Mouse (Mus musculus) neutrophil, adult 5-6 weeks (primary cell): ENCODE results near the gene Kcnq5. TPM values are rescaled to one million over a fixed set of nuclear protein-coding genes. Genes with fewer than 3 reads are reported as not detected.
"Not testable (repeated sequence)": the region's sequence is repeated elsewhere in the genome, so short reads cannot be mapped to it uniquely, and the experiment has no call there.

Source experiments
- ATAC-seq: fragments of 151-379, 151-347 bp; 2 replicates; pipeline ENCODE4 v1.8.0; 2017; ENCODE audit warnings: mild to moderate bottlenecking, moderate TSS enrichment; ENCODE audit not compliant: insufficient number of reproducible peaks, poor library complexity, low FRiP score, severe bottlenecking; ENCODE audit errors: extremely low read depth
- total RNA-seq: library from RNA; stranded (forward); fragments of 200-1000 nt; gene quantifications from 2 replicates; pipeline ENCODE4 v1.2.3, GENCODE M21; 2017

Kcnq5 gene
- total RNA-seq, 1 experiment from 2014 or later, result 5.8 TPM

DNA sequence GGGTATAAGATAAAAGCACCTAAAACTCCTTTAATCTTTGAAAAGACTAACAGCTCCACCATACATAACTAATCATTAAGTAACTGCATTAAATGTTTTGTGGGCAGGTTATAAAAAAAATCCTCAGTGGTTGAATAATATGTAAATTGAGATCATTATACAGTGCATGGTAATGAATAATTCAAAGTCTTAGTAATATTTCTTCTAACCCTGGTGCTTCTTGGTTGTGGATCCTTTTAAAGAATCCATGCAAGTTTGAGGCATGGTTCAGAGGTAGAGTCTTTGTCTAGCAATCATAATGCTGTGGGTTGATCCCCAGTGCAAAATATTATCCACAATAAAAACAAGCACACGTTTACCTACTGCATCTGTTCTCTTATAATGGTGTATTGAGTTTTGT, 272.8 kb downstream of the Kcnq5 start:
- no peak for ATAC-seq

DNA sequence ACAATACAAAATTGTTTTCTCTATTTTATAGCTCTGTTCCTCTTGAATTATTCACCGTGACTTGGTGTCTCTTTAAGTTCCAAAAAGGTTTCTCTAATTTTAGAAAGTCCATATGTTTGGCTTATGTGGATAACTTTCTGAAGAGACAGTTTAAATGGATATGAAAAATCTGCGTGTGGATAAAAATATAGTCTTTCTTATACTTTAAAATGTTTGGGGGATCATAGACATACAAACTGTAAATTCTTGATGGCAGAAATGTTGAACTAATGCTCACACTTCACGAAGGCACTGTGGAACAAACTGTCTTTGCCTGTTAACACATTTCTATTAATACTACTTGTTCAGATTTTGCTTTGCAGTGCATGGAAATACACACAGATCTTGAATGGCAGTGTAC, 277.3 kb downstream of the Kcnq5 start:
- ATAC-seq, result no peak

DNA sequence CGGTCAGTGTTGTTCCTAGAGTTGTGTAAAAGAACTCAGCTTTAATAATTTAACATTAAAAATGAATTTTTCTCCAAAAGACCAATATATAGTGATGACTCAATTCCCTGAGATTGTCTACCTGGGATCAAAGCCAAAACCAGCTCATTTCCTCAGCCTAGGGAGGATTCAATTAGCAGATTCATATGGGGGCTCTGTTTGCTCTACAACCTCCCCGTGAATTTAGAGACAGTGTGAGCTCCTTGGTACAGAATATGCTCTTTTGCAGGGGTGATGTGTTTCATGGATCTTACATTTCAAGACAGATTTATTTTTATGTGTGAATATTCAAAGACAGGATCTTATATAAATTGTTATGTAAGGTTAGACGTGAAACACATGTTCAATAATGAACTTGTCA, 284.9 kb downstream of the Kcnq5 start:
- ATAC-seq, result no peak

DNA sequence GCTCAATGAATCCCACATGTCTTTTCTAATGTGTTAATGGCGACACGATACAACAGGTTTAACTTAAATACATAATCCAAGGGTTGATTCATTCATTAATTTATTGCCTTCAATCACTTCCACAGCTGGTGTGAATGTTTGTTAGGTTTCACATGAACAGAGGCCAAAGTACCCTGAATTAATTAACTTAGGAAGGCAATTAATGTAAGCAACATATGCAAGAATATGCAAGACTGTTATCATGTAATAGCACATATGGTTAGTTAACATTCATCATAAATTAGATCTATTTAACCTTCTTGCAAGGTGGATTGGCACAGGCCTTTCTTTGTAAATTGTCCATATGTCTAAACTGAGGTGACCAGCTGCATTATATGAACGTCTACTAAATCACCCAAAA, 300.9 kb downstream of the Kcnq5 start:
- no peak for ATAC-seq

DNA sequence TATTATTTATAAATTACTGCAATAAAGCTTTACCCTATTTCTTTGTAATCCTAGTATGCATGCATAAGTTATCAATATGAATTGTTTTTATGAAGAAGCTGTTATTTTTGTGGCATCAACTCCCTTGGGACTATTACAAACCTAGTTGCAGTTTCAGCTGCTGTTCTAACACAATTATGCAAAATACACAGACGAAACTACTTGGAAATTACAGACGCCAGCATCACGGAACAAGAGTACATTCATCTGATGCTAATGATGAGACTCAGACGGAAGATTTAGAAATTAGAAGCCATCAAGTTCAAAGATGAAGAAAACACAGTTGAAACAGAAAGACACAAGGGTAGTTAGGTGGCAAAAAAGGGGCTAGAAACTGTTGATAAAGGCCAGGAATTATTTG, 310.9 kb downstream of the Kcnq5 start:
- no peak for ATAC-seq

DNA sequence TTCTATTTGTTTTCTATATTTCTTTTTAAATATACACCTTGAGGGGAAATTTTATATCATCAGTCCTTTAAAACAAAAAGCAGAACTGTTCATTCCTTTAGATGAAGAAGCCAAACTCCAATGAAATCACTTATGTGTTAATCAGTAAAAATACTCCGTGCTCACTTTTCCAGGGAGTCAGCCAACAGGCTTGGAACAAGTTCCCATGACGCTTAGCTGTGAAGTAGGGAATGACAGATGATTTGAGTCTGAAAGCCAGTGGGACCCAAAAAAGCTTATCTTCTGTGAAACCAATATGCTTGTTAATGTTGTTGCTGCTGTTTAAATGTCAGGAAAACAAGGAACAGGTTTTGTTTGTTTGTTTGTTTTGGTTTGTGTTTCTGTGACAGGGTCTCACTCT, 326.3 kb downstream of the Kcnq5 start:
- no peak for ATAC-seq

DNA sequence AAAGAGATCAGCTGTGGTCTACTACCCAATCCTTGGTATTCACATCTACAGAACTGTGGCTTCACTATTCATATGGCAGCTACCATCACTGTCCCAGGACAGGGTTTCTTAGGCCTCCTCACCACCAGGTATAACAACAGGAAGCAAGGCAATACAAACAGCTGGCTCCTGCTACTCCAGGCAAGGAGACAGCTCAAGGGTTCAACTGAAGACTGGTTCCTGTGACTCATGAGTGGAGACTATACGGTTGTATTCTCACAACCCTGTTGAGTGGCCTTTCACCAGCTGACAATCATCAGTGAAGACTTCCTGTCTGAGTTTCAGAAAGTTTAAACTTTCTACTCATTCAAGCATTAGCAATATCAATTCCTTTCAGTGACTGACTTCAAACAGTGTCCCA, 327.7 kb downstream of the Kcnq5 start:
- ATAC-seq, result no peak

DNA sequence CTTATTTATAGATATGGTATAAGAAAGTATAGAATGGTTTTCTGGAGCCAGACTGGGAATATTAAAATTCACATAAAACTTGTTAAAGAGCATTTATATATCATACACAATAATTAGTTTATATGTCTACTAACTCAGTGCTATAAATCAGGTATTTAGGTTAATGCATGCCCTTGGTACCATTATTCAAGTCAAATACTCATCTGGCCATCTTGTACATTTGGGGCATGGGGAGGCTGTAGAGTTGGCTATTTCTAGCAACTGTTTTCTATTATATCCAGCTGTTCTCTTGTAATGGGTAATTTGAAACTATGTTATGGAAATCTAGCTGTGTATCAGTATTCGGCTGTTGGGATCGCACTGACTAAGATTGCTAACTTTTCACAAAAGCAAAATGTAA, 339.3 kb downstream of the Kcnq5 start:
- ATAC-seq, result no peak

DNA sequence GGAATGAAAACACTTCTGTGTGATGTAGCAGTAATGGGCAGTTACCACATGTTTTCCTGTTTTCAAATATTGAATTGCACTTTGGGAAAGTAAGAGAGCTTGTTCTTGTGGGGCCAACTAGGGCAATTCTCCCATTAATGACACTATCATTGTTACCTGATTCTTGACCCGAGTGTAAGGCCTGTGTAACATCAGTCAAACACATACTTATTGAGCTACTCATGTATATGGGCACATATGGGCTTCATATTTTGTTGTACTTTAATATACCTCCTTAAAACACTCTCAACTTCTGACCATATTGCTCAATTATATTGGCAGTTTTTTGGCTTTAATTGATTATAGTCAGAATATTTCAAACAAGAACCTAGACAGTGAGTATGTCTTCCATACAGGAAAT, 339.7 kb downstream of the Kcnq5 start:
- ATAC-seq, result no peak

DNA sequence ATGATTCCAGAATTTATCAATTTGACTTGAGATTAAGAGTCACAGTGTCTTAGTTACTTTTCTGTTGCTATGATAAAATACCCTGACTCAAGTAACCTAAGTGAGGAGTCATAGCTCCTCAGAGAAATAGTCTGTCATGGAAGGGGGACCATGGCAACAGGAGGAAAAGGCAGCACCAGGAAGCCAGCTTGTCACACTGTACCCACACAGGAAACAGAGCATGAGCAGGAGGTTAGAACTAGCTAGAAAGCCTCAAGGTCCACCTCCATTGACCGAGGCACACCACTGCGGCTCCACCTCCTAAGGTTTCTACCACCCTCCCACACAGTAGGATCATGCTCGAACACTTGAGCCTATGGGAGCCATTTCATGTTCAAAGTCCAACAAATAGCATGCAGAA, 343.0 kb downstream of the Kcnq5 start:
- no peak for ATAC-seq

DNA sequence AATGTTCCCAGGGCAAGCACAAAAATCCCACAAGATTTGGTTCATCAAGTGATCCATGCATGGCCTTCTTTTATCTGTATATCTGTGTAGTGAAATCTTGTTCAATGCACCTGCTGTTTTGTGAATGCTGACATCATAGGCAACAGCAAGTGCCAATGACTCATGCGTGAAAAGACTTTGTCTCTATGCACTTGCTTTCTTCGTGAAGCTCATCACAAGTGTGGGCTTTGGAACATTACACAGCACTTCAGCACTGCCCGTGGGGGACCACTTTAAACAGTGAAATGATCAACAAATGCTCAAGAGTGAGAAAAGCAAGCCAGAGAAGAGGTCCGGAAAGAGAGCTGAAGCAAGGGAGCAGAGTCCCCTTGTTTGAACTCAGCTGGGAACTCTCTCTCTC, 345.1 kb downstream of the Kcnq5 start:
- ATAC-seq, result no peak

DNA sequence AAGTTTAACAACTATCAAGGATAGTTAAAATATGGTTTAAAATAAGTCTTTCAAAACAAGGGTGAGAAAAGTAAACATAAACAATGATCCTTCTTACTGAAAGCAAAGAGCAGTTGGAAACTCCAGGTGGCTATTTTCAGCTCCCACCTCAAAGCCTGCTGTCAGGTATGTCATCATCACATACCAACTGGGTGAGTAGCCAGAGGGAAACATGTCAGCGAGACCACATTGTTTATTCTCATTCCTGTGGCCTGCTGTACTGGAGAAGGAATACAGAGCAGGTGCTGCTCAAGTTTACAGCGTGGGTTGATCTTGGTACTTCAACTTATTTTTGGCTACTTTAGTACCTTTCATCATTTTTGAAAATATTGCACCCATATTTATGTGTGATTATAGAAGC, 347.8 kb downstream of the Kcnq5 start:
- ATAC-seq, result no peak

DNA sequence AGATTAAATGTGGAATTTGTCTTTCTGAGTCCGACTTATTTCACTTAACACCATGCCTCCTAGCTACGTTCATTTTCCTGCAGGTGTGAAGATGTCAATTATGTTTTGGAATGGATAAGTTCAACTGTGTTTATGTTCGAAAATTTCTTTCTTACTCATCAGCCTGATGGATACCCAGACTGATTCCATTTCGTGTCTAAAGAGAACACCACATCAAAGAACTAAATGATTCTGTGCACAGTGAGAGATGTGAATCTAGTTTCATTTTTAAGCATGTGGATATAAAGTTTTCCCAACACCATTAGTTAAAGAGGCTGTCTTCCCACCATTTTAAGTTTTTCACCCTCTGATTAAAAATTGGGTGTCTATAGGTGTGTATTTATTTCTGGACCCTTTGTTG, 357.7 kb downstream of the Kcnq5 start:
- ATAC-seq, result no peak

DNA sequence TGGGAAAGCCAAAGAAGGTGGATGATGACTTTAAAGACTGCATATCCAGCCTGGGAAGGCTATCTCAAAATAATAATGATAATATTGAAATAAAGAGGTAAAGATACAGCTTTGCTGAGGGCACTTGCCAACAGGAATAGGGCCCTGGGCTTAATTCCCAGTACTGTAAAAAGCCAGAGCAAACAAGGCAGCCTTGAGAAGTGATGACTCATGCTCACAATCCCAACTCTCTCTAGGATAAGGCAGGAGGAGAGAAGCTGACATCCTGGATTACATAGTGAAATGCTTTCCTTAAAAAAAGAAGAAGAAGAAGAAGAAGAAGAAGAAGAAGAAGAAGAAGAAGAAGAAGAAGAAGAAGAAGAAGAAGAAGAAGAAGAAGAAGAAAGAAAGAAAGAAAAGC, 359.2 kb downstream of the Kcnq5 start:
- no peak for ATAC-seq

DNA sequence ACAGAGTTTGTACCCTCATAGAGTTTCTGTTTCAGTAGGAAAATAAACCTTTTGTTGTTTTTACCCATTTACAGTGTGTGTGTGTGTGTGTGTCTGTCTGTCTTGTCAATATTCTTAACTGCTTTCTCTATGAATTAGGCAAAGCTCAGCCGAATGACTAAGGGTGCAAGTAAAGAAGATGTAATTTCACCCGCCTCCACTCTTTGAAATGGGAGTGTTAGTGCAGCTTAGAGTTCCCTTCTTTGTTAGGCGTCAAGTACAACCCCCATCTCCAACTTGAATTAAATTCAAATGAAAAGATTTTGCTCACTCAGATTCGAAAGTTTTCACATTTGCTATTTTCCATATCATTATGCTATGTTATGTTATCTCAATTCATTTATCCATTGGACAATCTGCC, 361.1 kb downstream of the Kcnq5 start:
- ATAC-seq, result no peak

DNA sequence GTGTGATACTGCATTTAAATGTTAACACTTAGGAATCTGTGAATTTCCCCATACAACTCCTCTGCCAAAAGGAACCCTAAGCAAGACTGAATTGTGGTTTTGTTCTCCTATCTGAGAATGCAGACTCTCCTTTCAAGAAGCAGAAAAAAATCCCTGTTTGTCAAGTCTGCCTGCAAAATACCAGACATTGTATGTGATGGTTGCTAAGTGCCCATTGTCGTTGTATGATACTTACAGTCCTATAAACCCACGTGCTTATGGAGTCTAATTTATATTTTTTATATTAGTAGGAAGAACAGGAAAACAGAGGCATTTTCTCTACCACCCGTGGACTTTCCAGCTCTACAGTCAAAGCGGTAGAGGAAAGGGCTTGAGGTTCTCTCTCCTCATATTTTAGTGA, 367.9 kb downstream of the Kcnq5 start:
- no peak for ATAC-seq

DNA sequence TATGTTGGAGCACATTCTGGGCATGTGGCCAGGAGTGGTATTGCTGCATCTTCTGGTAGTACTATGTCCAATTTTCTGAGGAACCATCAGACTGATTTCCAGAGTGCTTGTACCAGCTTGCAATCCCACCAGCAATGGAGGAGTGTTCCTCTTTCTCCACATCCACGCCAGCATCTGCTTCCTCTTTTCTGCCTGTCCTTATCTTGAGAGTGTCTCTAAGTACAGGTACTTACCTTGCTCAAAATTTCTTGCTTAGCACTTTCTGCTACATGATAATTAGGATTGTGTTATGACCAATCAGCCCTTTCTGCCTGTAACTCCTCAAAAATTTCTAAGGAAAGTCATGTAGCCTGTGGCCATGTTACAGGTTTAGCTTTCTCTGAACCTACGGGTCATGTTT, 394.3 kb downstream of the Kcnq5 start:
- not testable (repeated sequence) for ATAC-seq

DNA sequence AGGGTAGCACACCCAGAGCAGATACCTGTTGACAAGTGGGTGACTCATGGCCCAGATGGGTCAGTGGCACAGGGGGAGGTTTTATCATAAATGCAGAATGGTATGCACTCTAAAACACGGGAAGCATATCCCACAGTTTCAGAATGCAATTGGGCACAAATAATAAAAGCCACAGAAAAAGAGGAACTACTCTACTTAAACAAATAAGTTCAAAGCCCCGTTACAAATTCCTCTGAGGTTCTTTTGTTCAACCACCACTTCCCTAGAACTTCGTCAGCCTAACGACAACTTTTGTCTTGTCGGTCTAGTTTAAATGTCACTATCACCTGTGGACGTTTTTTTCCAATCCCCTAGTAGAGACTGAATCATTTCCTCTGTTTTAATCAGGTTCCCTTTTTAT, 407.1 kb downstream of the Kcnq5 start:
- no peak for ATAC-seq

DNA sequence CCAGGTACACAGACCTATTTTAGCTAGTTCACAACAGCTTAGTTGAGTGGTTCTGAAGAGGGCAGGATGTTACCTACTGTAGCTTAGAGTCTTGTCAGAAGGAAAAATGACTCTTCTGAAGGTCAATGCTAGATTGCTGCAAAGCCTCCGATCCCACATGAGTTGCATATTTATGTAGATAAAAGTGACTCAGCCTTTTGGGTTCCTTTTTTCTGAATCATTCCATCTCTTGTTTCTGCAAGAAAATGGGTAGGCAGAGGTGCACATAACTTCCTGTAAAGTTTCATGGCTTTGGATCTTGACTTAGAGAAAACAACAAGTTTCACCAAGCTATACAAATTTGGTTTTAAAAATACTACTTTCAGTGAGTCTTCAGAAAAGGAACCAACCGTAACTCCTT, 409.0 kb downstream of the Kcnq5 start:
- no peak for ATAC-seq

DNA sequence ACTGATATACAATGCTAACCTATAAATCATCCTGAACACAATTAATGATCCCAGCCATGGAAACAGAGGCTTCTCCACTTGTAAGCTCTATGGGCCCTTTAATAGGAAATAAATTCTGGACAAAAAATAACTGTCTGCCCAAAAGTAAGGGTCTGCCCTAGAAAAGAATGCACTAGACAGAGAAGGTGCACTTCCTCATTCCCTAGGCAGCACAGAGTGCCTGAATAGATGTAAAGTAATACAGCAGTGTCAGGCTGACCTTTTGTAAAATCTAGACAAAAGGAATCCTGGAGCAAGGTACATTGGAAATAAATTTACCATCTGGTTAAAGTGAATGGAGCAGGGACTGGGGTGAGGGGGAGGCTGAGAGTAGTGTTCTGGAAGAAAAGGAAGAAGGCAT, 417.8 kb downstream of the Kcnq5 start:
- ATAC-seq, result no peak

DNA sequence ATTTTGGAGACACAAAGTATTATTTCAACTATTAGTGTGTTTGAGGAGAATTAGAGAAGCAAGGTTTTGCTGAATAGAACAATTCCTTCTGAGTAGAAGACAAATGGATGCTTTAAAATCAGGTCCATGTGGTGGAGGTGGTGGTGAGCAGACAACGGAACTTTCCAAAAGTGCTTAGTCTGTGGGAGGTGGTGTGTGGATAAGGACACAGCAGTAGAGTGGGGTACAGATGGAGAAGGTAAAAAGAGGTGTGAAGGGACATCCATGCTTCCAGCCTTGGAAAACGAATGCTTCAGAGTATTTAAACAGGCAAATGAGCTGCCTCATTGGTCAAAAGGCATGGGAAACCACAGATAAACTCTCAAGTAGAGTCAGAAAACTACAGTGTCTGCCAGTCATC, 422.3 kb downstream of the Kcnq5 start:
- no peak for ATAC-seq

DNA sequence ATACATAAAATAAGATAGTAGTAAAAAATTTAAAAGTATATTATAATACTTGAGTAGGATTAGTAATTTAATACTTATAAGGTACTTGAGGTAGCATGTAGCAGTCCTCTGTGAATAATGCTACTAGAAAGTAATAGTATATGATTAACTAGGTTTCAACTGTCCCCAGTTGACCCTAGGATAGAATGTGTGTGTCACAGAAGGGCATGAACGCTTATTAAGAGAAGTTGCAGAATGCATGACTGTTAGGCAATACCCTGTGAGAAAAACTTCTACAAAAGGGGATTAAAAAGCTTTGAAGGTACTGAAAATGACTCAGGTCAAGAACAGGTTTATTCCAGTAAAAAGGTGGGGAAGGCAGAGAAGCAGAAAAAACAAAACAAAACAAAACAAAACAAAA, 430.9 kb downstream of the Kcnq5 start:
- no peak for ATAC-seq
